Mouse (Mus musculus) ES-E14 (cell line): ENCODE data around the gene Ormdl2. TPM values are rescaled to one million over a fixed set of nuclear protein-coding genes. Genes with fewer than 3 reads are reported as not detected.

Source experiments
- DNase-seq: peaks from one replicate; pipeline ENCODE4 v3.0.0-alpha.2; 2013; ENCODE audit warnings: low read depth, low spot score
- H3K27ac ChIP-seq: 2 replicates; pipeline ENCODE4 v1.5.1; 2012; ENCODE audit warnings: low read depth, mild to moderate bottlenecking, low read length, moderate library complexity, mixed read lengths; ENCODE audit not compliant: poor library complexity, insufficient read depth, severe bottlenecking
- H3K36me3 ChIP-seq: 2 replicates; pipeline ENCODE4 v1.6.1; 2012; ENCODE audit warnings: mild to moderate bottlenecking, low read length, moderate library complexity, mixed read lengths; ENCODE audit not compliant: control insufficient read depth, poor library complexity, insufficient read depth, severe bottlenecking
- H3K4me1 ChIP-seq, 2 experiments: fragments of 150-350 bp in 1 of 2; sonication (generic) in 1 of 2; 2 replicates each; pipeline ENCODE4 v1.6.1; 2012; ENCODE audit warnings: low read length in 2 of 2, mild to moderate bottlenecking in 1 of 2, mixed read lengths in 1 of 2; ENCODE audit not compliant: control insufficient read depth in 2 of 2, insufficient read depth in 2 of 2, poor library complexity in 1 of 2
- H3K4me3 ChIP-seq, 2 experiments: fragments of 150-350 bp in 1 of 2; sonication (generic) in 1 of 2; 2 replicates each; pipeline ENCODE4 v1.5.1; 2012; ENCODE audit warnings: low read length in 2 of 2, low read depth in 1 of 2, mild to moderate bottlenecking in 1 of 2, mixed read lengths in 1 of 2; ENCODE audit not compliant: insufficient read depth in 1 of 2, poor library complexity in 1 of 2, severe bottlenecking in 1 of 2
- H3K9ac ChIP-seq: 2 replicates; pipeline ENCODE4 v1.6.1; 2012; ENCODE audit warnings: low read depth, mild to moderate bottlenecking, low read length, mixed read lengths; ENCODE audit not compliant: poor library complexity, insufficient read depth, severe bottlenecking
- H3K9me3 ChIP-seq: fragments of 150-350 bp; sonication (generic); 2 replicates; pipeline ENCODE4 v1.6.1; 2012; ENCODE audit warnings: low read depth, mild to moderate bottlenecking, low read length; ENCODE audit not compliant: control insufficient read depth, insufficient read depth
- CHD2 ChIP-seq: IDR thresholded peaks from 2 replicates; pipeline ENCODE4 v1.6.1; 2014; ENCODE audit warnings: mild to moderate bottlenecking, low read depth, low read length, inconsistent platforms
- HCFC1 ChIP-seq: IDR thresholded peaks from 2 replicates; pipeline ENCODE4 v1.6.1; 2012; ENCODE audit warnings: low read length, inconsistent platforms, borderline replicate concordance; ENCODE audit not compliant: insufficient read depth
- MAFK ChIP-seq: IDR thresholded peaks from 2 replicates; pipeline ENCODE4 v1.6.1; 2014; ENCODE audit warnings: mild to moderate bottlenecking, low read depth, low read length, inconsistent platforms; ENCODE audit not compliant: insufficient read depth
- ZC3H11A ChIP-seq: IDR thresholded peaks from 2 replicates; pipeline ENCODE4 v1.6.1; 2012; ENCODE audit warnings: low read depth, mild to moderate bottlenecking, inconsistent platforms, low read length, borderline replicate concordance
- ZNF384 ChIP-seq: IDR thresholded peaks from 2 replicates; pipeline ENCODE4 v1.6.1; 2012; ENCODE audit warnings: low read depth, low read length, inconsistent platforms
- in situ Hi-C, 2 experiments: fragments of 600-800 bp; cut with MboI; formaldehyde crosslinking; loops; one replicate each; pipeline ENCODE4 v1.15.1; 2025; ENCODE audit warnings: low sequenced_read_pairs in 2 of 2, inconsistent platforms in 1 of 2; ENCODE audit not compliant: unreplicated experiment in 2 of 2
- total RNA-seq: library from RNA; depleted of rRNA; stranded (reverse); fragments of 300-350 nt; gene quantifications from 2 replicates; pipeline ENCODE4 v1.2.3, GENCODE M21; 2012

The Ormdl2 gene
- total RNA-seq, 1 experiment, result 145 TPM

DNA sequence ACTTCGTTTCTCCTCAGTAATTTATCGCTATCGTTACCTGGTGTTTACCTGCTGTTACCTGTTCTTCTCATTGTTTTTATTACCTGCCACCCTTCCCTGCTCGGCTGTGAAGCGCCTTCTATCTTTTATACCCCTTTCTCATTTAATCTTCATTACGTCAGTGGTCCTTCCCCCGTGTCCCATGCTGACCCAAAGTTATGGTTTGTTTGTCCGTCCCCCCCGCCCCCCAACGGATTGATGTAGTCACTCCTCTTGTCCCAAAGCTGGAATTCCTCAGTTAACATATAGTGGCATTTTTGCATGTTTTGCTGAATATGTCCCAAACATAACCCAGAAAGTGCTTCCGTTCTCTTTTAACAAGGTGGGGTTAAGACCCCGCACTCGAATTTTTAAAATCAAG is 690 bp upstream of the Ormdl2 start:
- peaks cover 8% of the 10 kb centered on the region for H3K36me3 ChIP-seq

DNA sequence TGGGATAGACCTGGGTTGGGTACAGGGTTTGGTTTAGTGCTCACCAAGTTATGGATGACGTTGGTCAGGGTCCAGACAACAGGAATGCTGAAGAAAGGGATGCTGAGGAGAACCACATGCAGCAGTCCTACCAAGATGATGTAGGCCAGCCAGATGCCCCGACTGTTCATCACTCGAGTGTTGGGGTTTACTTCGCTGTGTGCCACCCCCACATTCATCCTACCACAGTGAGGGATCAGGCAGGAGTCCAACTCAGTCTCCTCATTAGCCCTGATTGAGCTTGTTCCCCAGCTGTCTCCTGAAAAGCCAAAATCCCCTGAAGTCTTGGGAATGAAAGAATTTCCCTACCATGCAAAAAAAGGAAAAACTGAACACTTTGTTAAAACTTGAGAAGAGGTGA is 1.2 kb downstream of the Ormdl2 start:
- peaks cover 2 to 5% of the 10 kb centered on the region in 2 experiments; a peak in 3 of 4 replicates for H3K4me1 ChIP-seq
- H3K36me3 ChIP-seq, result peaks cover 16% of the 10 kb centered on the region
- H3K27ac ChIP-seq, result no peak overlapping the region
- DNase-seq, result no peak
- no peak for TF ChIP-seq CHD2
- TF ChIP-seq ZNF384, result no peak
- no peak for TF ChIP-seq ZC3H11A
- TF ChIP-seq HCFC1, result no peak
- no peak for TF ChIP-seq MAFK
- no peak overlapping the region for H3K9ac ChIP-seq
- in situ Hi-C loops, result no loop called here
- peak overlapping the region in 1 of 2 experiments; percentile 95; a peak in 1 of 4 replicates for H3K4me3 ChIP-seq
- no peaks in the 10 kb centered on the region for H3K9me3 ChIP-seq

More for the DNA sequence above, 690 bp upstream of the Ormdl2 start:
- Histone ChIP-seq H3K27ac (peak overlapping the region; percentile 24; the same call in 1 of the 2 replicates), H3K4me1 (peaks cover 2 to 5% of the 10 kb centered on the region in 2 experiments; a peak in 3 of 4 replicates), H3K4me3 (peak overlapping the region; percentile 80 to 100), H3K9me3 (no peaks in the 10 kb centered on the region), H3K9ac (peak overlapping the region; percentile 84)
- in situ Hi-C loops, result no loop called here
- no peak for DNase-seq
- TF ChIP-seq CHD2 (no peak), ZNF384 (no peak), HCFC1 (no peak), MAFK (no peak)

DNA sequence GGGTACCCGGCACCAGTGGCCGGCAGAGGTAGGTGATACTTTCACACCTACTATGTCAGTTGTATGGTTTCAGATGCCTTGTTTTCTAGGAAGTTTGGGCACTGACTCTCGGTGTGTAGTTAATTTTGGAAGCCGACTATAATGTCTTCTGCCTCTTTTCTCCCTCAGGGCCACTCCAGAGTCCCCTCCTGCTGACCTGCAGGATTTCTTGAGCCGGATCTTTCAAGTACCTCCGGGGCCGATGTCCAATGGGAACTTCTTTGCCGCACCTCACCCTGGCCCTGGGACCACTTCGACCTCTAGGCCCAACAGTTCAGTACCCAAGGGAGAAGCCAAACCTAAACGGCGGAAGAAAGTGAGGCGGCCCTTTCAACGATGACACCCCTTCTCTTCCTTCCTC is 4.4 kb downstream of the Ormdl2 start, which contains the start of gene Sarnp:
TSS of gene Sarnp (plus strand) at position 301 of the 400 bp plus-strand sequence.
- H3K36me3 ChIP-seq, result peaks cover 16% of the 10 kb centered on the region
- in situ Hi-C loops, result no loop called here
- peaks cover 2% of the 10 kb centered on the region in 2 experiments; a peak in 2 of 4 replicates for H3K4me1 ChIP-seq
- H3K9ac ChIP-seq, result no peak within 1 kb of the TSS
- no peak for DNase-seq
- no peak within 1 kb of the TSS for H3K4me3 ChIP-seq
- no peaks in the 10 kb centered on the region for H3K9me3 ChIP-seq
- TF ChIP-seq HCFC1, result no peak
- TF ChIP-seq ZC3H11A, result no peak
- TF ChIP-seq CHD2, result no peak
- TF ChIP-seq ZNF384, result no peak
- no peak for TF ChIP-seq MAFK
- no peak within 1 kb of the TSS for H3K27ac ChIP-seq

DNA sequence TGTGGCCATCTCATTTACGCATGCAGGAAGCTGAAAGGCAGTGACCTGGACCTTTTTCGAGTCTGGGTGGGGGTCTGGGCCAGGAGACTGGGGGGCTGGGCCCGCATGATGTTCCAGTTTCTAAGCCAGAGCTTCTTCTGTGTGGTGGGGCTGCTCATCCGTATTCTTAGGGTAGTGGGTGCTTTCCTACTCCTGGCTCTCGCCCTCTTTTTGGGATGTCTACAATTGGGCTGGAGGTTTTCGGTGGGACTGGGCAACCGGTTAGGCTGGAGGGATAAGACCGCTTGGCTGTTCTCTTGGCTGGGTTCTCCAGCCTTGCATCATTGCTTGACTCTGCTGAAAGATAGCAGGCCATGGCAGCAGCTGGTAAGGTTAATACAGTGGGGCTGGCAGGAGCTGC is 14.4 kb downstream of the Ormdl2 start:
- Histone ChIP-seq H3K27ac (no peak overlapping the region), H3K9me3 (no peaks in the 10 kb centered on the region), H3K4me3 (0 out of 4 replicates have a peak overlapping the region, but pooled peaks of 1 of the 2 experiments have one; percentile 15), H3K36me3 (peaks cover 5% of the 10 kb centered on the region), H3K4me1 (peaks cover 0 to 12% of the 10 kb centered on the region in 2 experiments; a peak in 3 of 4 replicates), H3K9ac (peak overlapping the region; percentile 21; the same call in 1 of the 2 replicates)
- no peak for DNase-seq
- in situ Hi-C loops, result no loop called here
- TF ChIP-seq ZC3H11A (no peak), HCFC1 (no peak), ZNF384 (no peak), MAFK (no peak), CHD2 (no peak)

DNA sequence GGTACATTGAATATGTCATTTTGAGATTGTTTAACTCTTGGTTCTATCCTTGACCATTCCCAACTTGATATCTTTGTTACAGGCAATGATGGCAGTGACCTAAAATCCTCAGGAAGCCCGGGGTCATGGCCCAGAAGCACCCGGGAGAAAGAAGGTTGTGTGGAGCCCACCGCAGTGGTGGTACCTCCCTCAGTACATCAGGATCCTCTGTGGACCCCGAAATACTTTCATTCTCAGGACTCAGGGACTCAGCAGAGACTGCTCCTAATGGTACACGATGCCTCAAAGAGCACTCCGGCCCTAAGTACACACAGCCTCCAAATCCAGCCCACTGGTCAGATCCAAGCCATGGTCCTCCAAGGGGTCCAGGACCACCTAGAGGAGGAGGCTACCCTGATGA is 15.4 kb downstream of the Ormdl2 start:
- in situ Hi-C loops, result no loop called here
- Histone ChIP-seq H3K27ac (no peak overlapping the region), H3K9me3 (no peaks in the 10 kb centered on the region), H3K4me3 (peak overlapping the region; percentile 90 to 99), H3K4me1 (peaks cover 0 to 14% of the 10 kb centered on the region in 2 experiments; a peak in 3 of 4 replicates), H3K36me3 (peaks cover 7% of the 10 kb centered on the region), H3K9ac (peak overlapping the region; percentile 78; the same call in 1 of the 2 replicates)
- no peak for DNase-seq
- no peak for TF ChIP-seq HCFC1
- TF ChIP-seq CHD2, result no peak
- TF ChIP-seq ZC3H11A, result no peak
- TF ChIP-seq ZNF384, result no peak
- no peak for TF ChIP-seq MAFK
